Mouse (Mus musculus) liver, embryonic 11.5 days (tissue): ENCODE results near the gene Mad1l1. TPM values are rescaled to one million over a fixed set of nuclear protein-coding genes. Genes with fewer than 3 reads are reported as not detected.

Experiments used
- ATAC-seq: fragments of 200-750 bp; cut with Nextera tagmentation; replicated peaks from 2 replicates; pipeline ENCODE4 v1.8.0; 2017; ENCODE audit warnings: moderate number of reproducible peaks, mild to moderate bottlenecking, moderate TSS enrichment, moderate library complexity; ENCODE audit not compliant: low FRiP score
- DNase-seq: peaks from one replicate; pipeline ENCODE4 v3.0.0-alpha.2; 2017; ENCODE audit warnings: low spot score
- H3K27ac ChIP-seq: fragments of 300-500 bp; sonication (generic); 2 replicates; pipeline ENCODE4 v1.5.1; 2014; ENCODE audit warnings: mild to moderate bottlenecking, low read depth, low read length, control low read depth
- H3K27me3 ChIP-seq: fragments of 300-500 bp; sonication (generic); replicated peaks from 2 replicates; pipeline ENCODE4 v1.6.1; 2014; ENCODE audit warnings: low read length, mixed read lengths; ENCODE audit not compliant: control insufficient read depth, insufficient read depth
- H3K36me3 ChIP-seq: fragments of 300-500 bp; sonication (generic); 2 replicates; pipeline ENCODE4 v1.6.1; 2014; ENCODE audit warnings: mild to moderate bottlenecking, low read length, moderate library complexity, mixed read lengths; ENCODE audit not compliant: control insufficient read depth, insufficient read depth
- H3K4me1 ChIP-seq: fragments of 300-500 bp; sonication (generic); replicated peaks from 2 replicates; pipeline ENCODE4 v1.6.1; 2014; ENCODE audit warnings: low read length, mixed read lengths; ENCODE audit not compliant: control insufficient read depth, insufficient read depth
- H3K4me2 ChIP-seq: fragments of 300-500 bp; sonication (generic); 2 replicates; pipeline ENCODE4 v1.6.1; 2014; ENCODE audit warnings: mild to moderate bottlenecking, control low read depth, moderate library complexity
- H3K4me3 ChIP-seq: fragments of 300-500 bp; sonication (generic); 2 replicates; pipeline ENCODE4 v1.5.1; 2014; ENCODE audit warnings: low read depth, low read length, control low read depth
- H3K9ac ChIP-seq: fragments of 300-500 bp; sonication (generic); 2 replicates; pipeline ENCODE4 v1.6.1; 2014; ENCODE audit warnings: low read depth, low read length, control low read depth
- H3K9me3 ChIP-seq: fragments of 300-500 bp; sonication (generic); 2 replicates; pipeline ENCODE4 v1.6.1; 2016; ENCODE audit warnings: low read length, inconsistent platforms, mixed read lengths; ENCODE audit not compliant: control insufficient read depth
- WGBS: fragments of 180-500 bp; shearing (Covaris S2); extraction: QIAGEN DNeasy Blood & Tissue Kit; methylation state at CpG from one replicate; pipeline ENCODE4 v1.1.7; 2014; 5-methylcytosine and 5-hydroxymethylcytosine counted together
- polyA plus RNA-seq: library from polyadenylated mRNA; unstranded; fragments of >200 nt; fragmentation: Nextera tagmentation; extraction: Ambion mirVana; gene quantifications from 2 replicates; pipeline ENCODE4 v1.2.1, GENCODE M21; 2014

Gene Mad1l1
- polyA plus RNA-seq, 1 experiment from 2014 or later: 43.0 TPM

- Histone ChIP-seq H3K4me1 (no peaks in the 10 kb centered on the region), H3K4me2 (no peak overlapping the region), H3K27ac (no peak overlapping the region), H3K9me3 (no peaks in the 10 kb centered on the region), H3K9ac (no peak overlapping the region), H3K4me3 (no peak overlapping the region), H3K27me3 (no peaks in the 10 kb centered on the region), H3K36me3 (no peaks in the 10 kb centered on the region)
- ATAC-seq (no peak), DNase-seq (no peak)
- WGBS: 94% methylated on average over 1 of the region's 1 CpGs
Observed at GRCm38 (mm10) chr5:140124626-140125025, 196.7 kb downstream of the Mad1l1 start.

- no peaks in the 10 kb centered on the region for H3K9me3 ChIP-seq
- 65% methylated on average over 4 of the region's 4 CpGs for WGBS
- ATAC-seq (no peak), DNase-seq (no peak)
- H3K9ac ChIP-seq: no peak overlapping the region
- H3K36me3 ChIP-seq: no peaks in the 10 kb centered on the region
- no peaks in the 10 kb centered on the region for H3K27me3 ChIP-seq
- H3K4me1 ChIP-seq: no peaks in the 10 kb centered on the region
- H3K27ac ChIP-seq: no peak overlapping the region
- no peak overlapping the region for H3K4me3 ChIP-seq
- no peak overlapping the region for H3K4me2 ChIP-seq
Observed at GRCm38 (mm10) chr5:140123640-140124366, 197.5 kb downstream of the Mad1l1 start.

- no peak for ATAC-seq
- Histone ChIP-seq H3K4me3 (no peak overlapping the region), H3K9me3 (no peaks in the 10 kb centered on the region), H3K4me1 (no peaks in the 10 kb centered on the region; the same call in 1 of the 2 replicates), H3K27ac (no peak overlapping the region), H3K9ac (no peak overlapping the region), H3K27me3 (no peaks in the 10 kb centered on the region), H3K4me2 (no peak overlapping the region), H3K36me3 (no peaks in the 10 kb centered on the region)
- 58% methylated on average over 5 of the region's 5 CpGs for WGBS
- no peak for DNase-seq
Observed at GRCm38 (mm10) chr5:140123194-140123593, 198.2 kb downstream of the Mad1l1 start.

- Histone ChIP-seq H3K4me3 (no peak overlapping the region), H3K4me1 (no peaks in the 10 kb centered on the region; the same call in 1 of the 2 replicates), H3K27me3 (no peaks in the 10 kb centered on the region), H3K4me2 (no peak overlapping the region), H3K9me3 (no peaks in the 10 kb centered on the region), H3K27ac (no peak overlapping the region), H3K36me3 (no peaks in the 10 kb centered on the region), H3K9ac (no peak overlapping the region)
- 92% methylated on average over 3 of the region's 3 CpGs for WGBS
- ATAC-seq (no peak), DNase-seq (no peak)
Observed at GRCm38 (mm10) chr5:140121966-140122365, 199.4 kb downstream of the Mad1l1 start.

GRCm38 (mm10) chr5:140118921-140119320 lies 202.4 kb downstream of the Mad1l1 start:
- H3K27ac ChIP-seq: no peak overlapping the region
- H3K4me3 ChIP-seq: no peak overlapping the region
- 93% methylated on average over 3 of the region's 3 CpGs for WGBS
- H3K36me3 ChIP-seq: 0 out of 2 replicates have a peak, but pooled peaks cover 5% of the 10 kb centered on the region
- no peak overlapping the region for H3K4me2 ChIP-seq
- no peaks in the 10 kb centered on the region for H3K27me3 ChIP-seq
- no peak overlapping the region for H3K9ac ChIP-seq
- DNase-seq (no peak), ATAC-seq (no peak)
- H3K9me3 ChIP-seq: no peaks in the 10 kb centered on the region
- peaks cover 9% of the 10 kb centered on the region for H3K4me1 ChIP-seq

GRCm38 (mm10) chr5:140117968-140118367 lies 203.4 kb downstream of the Mad1l1 start:
- DNase-seq (no peak), ATAC-seq (no peak)
- no peak overlapping the region for H3K4me2 ChIP-seq
- H3K27me3 ChIP-seq: no peaks in the 10 kb centered on the region
- H3K9ac ChIP-seq: no peak overlapping the region
- H3K4me3 ChIP-seq: no peak overlapping the region
- H3K4me1 ChIP-seq: peaks cover 9% of the 10 kb centered on the region
- no peak overlapping the region for H3K27ac ChIP-seq
- 0 out of 2 replicates have a peak, but pooled peaks cover 5% of the 10 kb centered on the region for H3K36me3 ChIP-seq
- H3K9me3 ChIP-seq: no peaks in the 10 kb centered on the region

GRCm38 (mm10) chr5:140115434-140116271 lies 205.7 kb downstream of the Mad1l1 start:
- Histone ChIP-seq H3K9ac (no peak overlapping the region), H3K4me2 (no peak overlapping the region), H3K9me3 (no peaks in the 10 kb centered on the region), H3K27me3 (no peaks in the 10 kb centered on the region), H3K4me3 (no peak overlapping the region), H3K36me3 (0 out of 2 replicates have a peak, but pooled peaks cover 5% of the 10 kb centered on the region), H3K4me1 (peaks cover 9% of the 10 kb centered on the region), H3K27ac (peak overlapping the region; percentile 39; the same call in 1 of the 2 replicates)
- DNase-seq: no peak
- ATAC-seq: peak; percentile 31; the same call in 1 of the 2 replicates
- WGBS: 52% methylated on average over 8 of the region's 8 CpGs

- 77% methylated on average over 3 of the region's 3 CpGs for WGBS
- H3K4me3 ChIP-seq: no peak overlapping the region
- no peaks in the 10 kb centered on the region for H3K27me3 ChIP-seq
- H3K9ac ChIP-seq: no peak overlapping the region; the same call in 1 of the 2 replicates
- no peak overlapping the region for H3K27ac ChIP-seq
- 0 out of 2 replicates have a peak, but pooled peaks cover 5% of the 10 kb centered on the region for H3K36me3 ChIP-seq
- H3K9me3 ChIP-seq: no peaks in the 10 kb centered on the region
- no peak for DNase-seq
- no peak for ATAC-seq
- peaks cover 9% of the 10 kb centered on the region for H3K4me1 ChIP-seq
- H3K4me2 ChIP-seq: no peak overlapping the region
Observed at GRCm38 (mm10) chr5:140114512-140115060, 206.8 kb downstream of the Mad1l1 start.
